Mouse (Mus musculus): ENCODE measurements around the gene Sephs2.

DNA sequence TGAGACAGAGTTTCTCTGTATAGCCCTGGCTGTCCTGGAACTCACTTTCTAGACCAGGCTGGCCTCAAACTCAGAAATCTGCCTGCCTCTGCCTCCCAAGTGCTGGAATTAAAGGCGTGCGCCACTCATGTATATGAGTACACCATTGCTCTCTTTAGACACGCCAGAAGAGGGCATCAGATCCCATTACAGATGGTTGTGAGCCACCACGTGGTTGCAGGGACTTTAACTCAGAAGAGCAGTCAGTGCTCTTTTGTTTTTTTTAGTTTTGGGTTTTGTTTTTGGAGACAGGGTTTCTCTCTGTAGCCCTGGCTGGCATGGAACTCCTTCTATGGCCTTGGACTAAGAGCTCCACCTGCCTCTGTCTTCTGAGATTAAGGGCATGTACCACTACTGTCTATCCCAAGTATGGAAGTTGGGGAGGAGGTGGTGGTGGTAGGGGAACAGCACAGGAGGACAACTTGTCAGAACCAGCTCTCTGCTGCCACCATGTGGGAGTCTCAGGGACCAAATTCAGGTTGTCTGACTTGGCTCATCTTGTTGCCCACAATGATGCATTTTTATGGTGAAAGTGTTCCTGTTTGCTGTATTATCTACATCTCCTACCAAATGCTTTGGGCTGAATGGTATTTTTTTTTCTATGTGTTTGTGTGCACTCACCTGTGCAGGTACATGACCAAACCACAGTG is 45.1 kb downstream of the Sephs2 start:
- TF ChIP-seq POLR2A (IDR thresholded peaks at IDR 0.05; ENCODE audit: borderline replicate concordance, control insufficient read depth, low read depth, low read length): no peak
- peak; percentile 93 for TF ChIP-seq CTCF (IDR thresholded peaks at IDR 0.05; ENCODE audit: control insufficient read depth, insufficient read depth, low read length)

All from bone marrow, adult 2 months (tissue).